Comparison of ENCODE assay signal across 8 mouse cellular contexts in the genomic region with DNA sequence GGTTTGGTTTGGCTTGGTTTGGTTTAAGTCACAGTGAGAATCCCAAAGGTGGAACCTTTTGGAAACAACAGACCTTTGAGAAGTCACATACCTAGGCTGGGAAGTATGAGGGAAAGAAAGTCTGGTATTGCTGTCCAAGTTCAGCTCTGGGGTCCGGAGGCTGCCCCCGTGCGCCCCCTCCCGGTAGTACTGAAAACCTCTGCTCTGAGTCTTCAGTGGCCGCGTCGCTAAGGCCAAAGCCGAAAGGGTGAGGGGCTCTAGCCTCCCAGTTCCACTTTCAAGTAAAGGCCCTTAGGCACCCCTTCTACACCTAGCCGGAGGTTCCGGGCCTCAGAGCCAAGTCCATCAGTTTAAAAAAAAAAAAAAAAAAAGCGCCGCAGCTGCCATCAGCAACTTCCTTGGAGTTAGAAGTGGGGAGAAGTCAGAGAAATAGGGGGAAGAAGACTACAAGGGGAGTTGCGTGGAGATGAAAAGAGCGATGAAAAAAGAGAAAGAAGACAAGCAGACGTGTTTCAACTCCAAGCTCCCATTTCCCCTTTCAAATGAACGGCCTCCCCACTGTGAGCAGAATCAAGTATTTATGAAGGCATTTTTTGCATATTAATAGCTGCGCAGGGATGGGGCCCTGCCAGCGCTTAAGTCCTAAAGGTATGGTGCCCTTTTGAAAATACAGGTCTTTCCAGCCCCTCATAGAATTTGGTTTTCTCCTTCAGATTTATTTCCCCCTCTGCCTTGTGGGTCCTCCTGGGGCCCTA.
DNase-seq lines count a peak whose midpoint lies in the region; ATAC-seq and TF ChIP-seq lines count a peak whose summit lies in the region.

No protein-coding gene starts in this region.

- peak; percentile 62 for DNase-seq in ES-E14 (ENCODE audit: low read depth, low spot score)
- DNase-seq in cerebellum, adult 11-12 months: peak; percentile 67
- peak; percentile 81 for DNase-seq in hindbrain, embryonic 10.5 days (ENCODE audit: low spot score)
- peak; percentile 59 to 81 for DNase-seq in layer of hippocampus, postnatal 25 days (ENCODE audit: extremely low spot score in 1 of 2, low spot score in 1 of 2)
- DNase-seq in lung, postnatal 4 days: peak; percentile 74 to 82
- DNase-seq in right cerebral cortex, adult 18-20 months: peak; percentile 39
- peak; percentile 75 for DNase-seq in urinary bladder, postnatal 14 days (ENCODE audit: low spot score)

- 7% methylated on average over 18 of the region's 18 CpGs for WGBS in forebrain, embryonic 15.5 days
- WGBS in hindbrain, embryonic 10.5 days: 8% methylated on average over 18 of the region's 18 CpGs

- in situ Hi-C loops in ES-E14 (cut with MboI; ENCODE audit: low sequenced_read_pairs in 2 of 2, unreplicated experiment in 2 of 2): no loop called here

- H3K9me3 ChIP-seq in ES-E14 (ENCODE audit: control insufficient read depth, insufficient read depth, low read depth, low read length): no peaks in the 10 kb centered on the region
- H3K9me3 ChIP-seq in forebrain, embryonic 15.5 days: no peaks in the 10 kb centered on the region
- H3K9me3 ChIP-seq in hindbrain, embryonic 10.5 days: no peaks in the 10 kb centered on the region

- no peaks in the 10 kb centered on the region for H3K27me3 ChIP-seq in forebrain, embryonic 15.5 days
- peaks cover 7% of the 10 kb centered on the region for H3K27me3 ChIP-seq in hindbrain, embryonic 10.5 days (ENCODE audit: insufficient read depth, poor library complexity, severe bottlenecking)

- ATAC-seq in forebrain, embryonic 15.5 days (replicated peaks): peak; percentile 64

- peak overlapping the region; percentile 31; the same call in 1 of the 2 replicates for H3K9ac ChIP-seq in ES-E14 (ENCODE audit: insufficient read depth, low read depth, low read length, poor library complexity, severe bottlenecking)
- H3K9ac ChIP-seq in forebrain, embryonic 15.5 days (replicated peaks): no peak overlapping the region

- peaks cover 2 to 11% of the 10 kb centered on the region in 2 experiments; a peak in 3 of 4 replicates for H3K4me1 ChIP-seq in ES-E14 (ENCODE audit: control insufficient read depth in 2 of 2, insufficient read depth in 2 of 2, low read length in 2 of 2, poor library complexity in 1 of 2)
- H3K4me1 ChIP-seq in forebrain, embryonic 15.5 days: peaks cover 5% of the 10 kb centered on the region
- peaks cover 26% of the 10 kb centered on the region for H3K4me1 ChIP-seq in hindbrain, embryonic 10.5 days (replicated peaks)

- peak overlapping the region; percentile 33; the same call in 1 of the 2 replicates for H3K4me2 ChIP-seq in forebrain, embryonic 15.5 days (replicated peaks)

- peak overlapping the region; percentile 37; the same call in 1 of the 2 replicates for H3K27ac ChIP-seq in ES-E14 (ENCODE audit: insufficient read depth, low read depth, low read length, poor library complexity, severe bottlenecking)
- H3K27ac ChIP-seq in forebrain, embryonic 15.5 days (replicated peaks): no peak overlapping the region
- no peak overlapping the region for H3K27ac ChIP-seq in hindbrain, embryonic 10.5 days

- H3K4me3 ChIP-seq in ES-E14 (ENCODE audit: insufficient read depth in 1 of 2, low read depth in 1 of 2, low read length in 2 of 2, poor library complexity in 1 of 2, severe bottlenecking in 1 of 2): peak overlapping the region; percentile 24 to 35
- no peak overlapping the region for H3K4me3 ChIP-seq in forebrain, embryonic 15.5 days
- peak overlapping the region; percentile 21; the same call in 1 of the 2 replicates for H3K4me3 ChIP-seq in hindbrain, embryonic 10.5 days

- H3K36me3 ChIP-seq in ES-E14 (ENCODE audit: control insufficient read depth, insufficient read depth, low read length, poor library complexity, severe bottlenecking): no peaks in the 10 kb centered on the region
- no peaks in the 10 kb centered on the region for H3K36me3 ChIP-seq in forebrain, embryonic 15.5 days
- no peaks in the 10 kb centered on the region for H3K36me3 ChIP-seq in hindbrain, embryonic 10.5 days

TF ChIP-seq in ES-E14, 5 proteins besides CTCF, POLR2A, EP300 and RAD21:
- no peak for TF ChIP-seq HCFC1 (IDR thresholded peaks at IDR 0.05; ENCODE audit: borderline replicate concordance, insufficient read depth, low read length)
- TF ChIP-seq MAFK (IDR thresholded peaks at IDR 0.05; ENCODE audit: insufficient read depth, low read depth, low read length): no peak
- TF ChIP-seq ZC3H11A (IDR thresholded peaks at IDR 0.05; ENCODE audit: borderline replicate concordance, low read depth, low read length): 0 out of 2 replicates have a peak, but pooled peaks have one; percentile 57
- TF ChIP-seq ZNF384 (IDR thresholded peaks at IDR 0.05; ENCODE audit: low read depth, low read length): no peak
- no peak for TF ChIP-seq CHD2 (IDR thresholded peaks at IDR 0.05; ENCODE audit: low read depth, low read length)
